ENCODE assay signal across 8 mouse cellular contexts in genomic region chr2:152962091-152962793, GRCm38 (mm10). TPM values are rescaled to one million over a fixed set of nuclear protein-coding genes. Genes with fewer than 3 reads are reported as not detected.
DNase-seq lines count a peak whose midpoint lies in the region; ATAC-seq lines count a peak whose summit lies in the region.

Gene Ttll9 (plus strand): TSS chr2:152962485.

- DNase-seq in urinary bladder, adult 18-20 months (ENCODE audit: low spot score in 2 of 2), result peak; percentile 41 to 55
- DNase-seq in urinary bladder, postnatal 10 days (ENCODE audit: low spot score), result no peak
- DNase-seq in midbrain, embryonic 14.5 days, result peak; percentile 92
- DNase-seq in splenic B cell, adult 2 months (ENCODE audit: low read depth, low spot score), result peak; percentile 60

- peak within 1 kb of the TSS; percentile 55 for H3K4me3 ChIP-seq in embryonic facial prominence, embryonic 15.5 days (replicated peaks)
- H3K4me3 ChIP-seq in heart, embryonic 11.5 days (ENCODE audit: low read depth, low read length), result peak within 1 kb of the TSS; percentile 45
- peak within 1 kb of the TSS; percentile 34 for H3K4me3 ChIP-seq in kidney, embryonic 14.5 days (ENCODE audit: low read length)
- peak within 1 kb of the TSS; percentile 52 for H3K4me3 ChIP-seq in limb, embryonic 13.5 days
- peak within 1 kb of the TSS; percentile 36 for H3K4me3 ChIP-seq in midbrain, embryonic 14.5 days (replicated peaks; ENCODE audit: low read depth, low read length)

- H3K4me2 ChIP-seq in embryonic facial prominence, embryonic 15.5 days (replicated peaks), result peak within 1 kb of the TSS; percentile 81
- H3K4me2 ChIP-seq in heart, embryonic 11.5 days, result peak within 1 kb of the TSS; percentile 71
- peak within 1 kb of the TSS; percentile 56 for H3K4me2 ChIP-seq in kidney, embryonic 14.5 days (replicated peaks; ENCODE audit: low read depth, low read length)
- peak within 1 kb of the TSS; percentile 80 for H3K4me2 ChIP-seq in limb, embryonic 13.5 days (replicated peaks)
- peak within 1 kb of the TSS; percentile 64 for H3K4me2 ChIP-seq in midbrain, embryonic 14.5 days (ENCODE audit: low read length)

- no peaks in the 10 kb centered on the region for H3K9me3 ChIP-seq in embryonic facial prominence, embryonic 15.5 days (replicated peaks)
- no peaks in the 10 kb centered on the region for H3K9me3 ChIP-seq in heart, embryonic 11.5 days (replicated peaks; ENCODE audit: control insufficient read depth, low read length)
- no peaks in the 10 kb centered on the region for H3K9me3 ChIP-seq in kidney, embryonic 14.5 days (ENCODE audit: control insufficient read depth, low read length)
- no peaks in the 10 kb centered on the region for H3K9me3 ChIP-seq in limb, embryonic 13.5 days
- H3K9me3 ChIP-seq in midbrain, embryonic 14.5 days (ENCODE audit: control insufficient read depth, low read length), result no peaks in the 10 kb centered on the region

- 0 out of 2 replicates have a peak, but pooled peaks cover 8% of the 10 kb centered on the region for H3K4me1 ChIP-seq in embryonic facial prominence, embryonic 15.5 days
- H3K4me1 ChIP-seq in heart, embryonic 11.5 days (ENCODE audit: control insufficient read depth, insufficient read depth, low read length), result no peaks in the 10 kb centered on the region
- H3K4me1 ChIP-seq in kidney, embryonic 14.5 days (ENCODE audit: control insufficient read depth, insufficient read depth, low read length), result peaks cover 3% of the 10 kb centered on the region; the same call in 1 of the 2 replicates
- no peaks in the 10 kb centered on the region for H3K4me1 ChIP-seq in limb, embryonic 13.5 days
- peaks cover 6% of the 10 kb centered on the region; the same call in 1 of the 2 replicates for H3K4me1 ChIP-seq in midbrain, embryonic 14.5 days (ENCODE audit: control insufficient read depth, insufficient read depth, low read length)

- no peaks in the 10 kb centered on the region for H3K36me3 ChIP-seq in embryonic facial prominence, embryonic 15.5 days
- no peaks in the 10 kb centered on the region for H3K36me3 ChIP-seq in heart, embryonic 11.5 days (ENCODE audit: control insufficient read depth, insufficient read depth, low read length)
- H3K36me3 ChIP-seq in kidney, embryonic 14.5 days (ENCODE audit: control insufficient read depth, insufficient read depth, low read length), result no peaks in the 10 kb centered on the region
- H3K36me3 ChIP-seq in limb, embryonic 13.5 days, result no peaks in the 10 kb centered on the region
- H3K36me3 ChIP-seq in midbrain, embryonic 14.5 days (ENCODE audit: control insufficient read depth, insufficient read depth, low read length), result no peaks in the 10 kb centered on the region
- H3K36me3 ChIP-seq in splenic B cell, adult 2 months (ENCODE audit: control insufficient read depth, insufficient read depth, low read length, poor library complexity, severe bottlenecking), result 0 out of 2 replicates have a peak, but pooled peaks cover 1% of the 10 kb centered on the region

- peak; percentile 91 for ATAC-seq in embryonic facial prominence, embryonic 15.5 days (ENCODE audit: insufficient number of reproducible peaks, low FRiP score, low TSS enrichment, low read depth)
- ATAC-seq in heart, embryonic 11.5 days (replicated peaks; ENCODE audit: insufficient number of reproducible peaks, low FRiP score, low TSS enrichment), result peak; percentile 67; the same call in 1 of the 2 replicates
- peak; percentile 93 for ATAC-seq in kidney, embryonic 14.5 days (ENCODE audit: low FRiP score, low TSS enrichment)
- ATAC-seq in limb, embryonic 13.5 days (ENCODE audit: low FRiP score, low read depth), result peak; percentile 95
- peak; percentile 90 for ATAC-seq in midbrain, embryonic 14.5 days (ENCODE audit: low FRiP score, low TSS enrichment)

- H3K27ac ChIP-seq in embryonic facial prominence, embryonic 15.5 days (replicated peaks), result no peak within 1 kb of the TSS
- no peak within 1 kb of the TSS for H3K27ac ChIP-seq in heart, embryonic 11.5 days (ENCODE audit: low read depth, low read length)
- H3K27ac ChIP-seq in kidney, embryonic 14.5 days (ENCODE audit: low read depth, low read length), result no peak within 1 kb of the TSS
- H3K27ac ChIP-seq in limb, embryonic 13.5 days, result no peak within 1 kb of the TSS
- no peak within 1 kb of the TSS for H3K27ac ChIP-seq in midbrain, embryonic 14.5 days (replicated peaks; ENCODE audit: low read depth, low read length)

- H3K9ac ChIP-seq in embryonic facial prominence, embryonic 15.5 days, result peak within 1 kb of the TSS; percentile 29; the same call in 1 of the 2 replicates
- H3K9ac ChIP-seq in heart, embryonic 11.5 days (ENCODE audit: low read depth, low read length), result peak within 1 kb of the TSS; percentile 44
- H3K9ac ChIP-seq in kidney, embryonic 14.5 days (ENCODE audit: low read depth, low read length), result peak within 1 kb of the TSS; percentile 38
- peak within 1 kb of the TSS; percentile 65 for H3K9ac ChIP-seq in limb, embryonic 13.5 days
- 0 out of 2 replicates have a peak within 1 kb of the TSS, but pooled peaks have one; percentile 20 for H3K9ac ChIP-seq in midbrain, embryonic 14.5 days (replicated peaks; ENCODE audit: low read length)

- 2% methylated on average over 34 of the region's 34 CpGs for WGBS in embryonic facial prominence, embryonic 15.5 days
- WGBS in heart, embryonic 11.5 days (ENCODE audit: insufficient replicate concordance), result 1% methylated on average over 34 of the region's 34 CpGs
- 2% methylated on average over 34 of the region's 34 CpGs for WGBS in kidney, embryonic 14.5 days
- WGBS in limb, embryonic 13.5 days, result 3% methylated on average over 34 of the region's 34 CpGs
- 2% methylated on average over 34 of the region's 34 CpGs for WGBS in midbrain, embryonic 14.5 days

- peaks cover 2% of the 10 kb centered on the region; the same call in 1 of the 2 replicates for H3K27me3 ChIP-seq in embryonic facial prominence, embryonic 15.5 days
- H3K27me3 ChIP-seq in heart, embryonic 11.5 days (ENCODE audit: control insufficient read depth, insufficient read depth, low read length), result peaks cover 7% of the 10 kb centered on the region; the same call in 1 of the 2 replicates
- no peaks in the 10 kb centered on the region for H3K27me3 ChIP-seq in kidney, embryonic 14.5 days (ENCODE audit: control insufficient read depth, insufficient read depth, low read length)
- peaks cover 10% of the 10 kb centered on the region for H3K27me3 ChIP-seq in limb, embryonic 13.5 days
- H3K27me3 ChIP-seq in midbrain, embryonic 14.5 days (ENCODE audit: control insufficient read depth, insufficient read depth, low read length), result 0 out of 2 replicates have a peak, but pooled peaks cover 3% of the 10 kb centered on the region
- no peaks in the 10 kb centered on the region for H3K27me3 ChIP-seq in splenic B cell, adult 2 months (ENCODE audit: control insufficient read depth, insufficient read depth, low read length, poor library complexity, severe bottlenecking)

RNA-seq across cellular contexts. Expression of gene Ttll9, which starts in this region (rescaled TPM):
- polyA plus RNA-seq in embryonic facial prominence, embryonic 15.5 days (2015; fragmentation: Nextera tagmentation; extraction: Ambion mirVana), result 1.2 and 4.3 TPM in 2 replicates
- 0.76 TPM in 1 of 2 replicates, not detected in the other for polyA plus RNA-seq in heart, embryonic 11.5 days (2014; fragmentation: Nextera tagmentation; extraction: Ambion mirVana)
- polyA plus RNA-seq in kidney, embryonic 14.5 days (2014; fragmentation: Nextera tagmentation; extraction: Ambion mirVana), result 1.1 and 1.2 TPM in 2 replicates
- 0.32 and 0.39 TPM in 2 replicates for polyA plus RNA-seq in limb, embryonic 13.5 days (2015; fragmentation: Nextera tagmentation; extraction: Ambion mirVana)
- polyA plus RNA-seq in midbrain, embryonic 14.5 days (2014; fragmentation: Nextera tagmentation; extraction: Ambion mirVana), result 5.3 and 7.1 TPM in 2 replicates

Comparison
In these comparisons a context has a peak if more than half of its experiments do, and no peak if none do; other contexts are left out.
1. Peak in ATAC-seq, H3K4me3 ChIP-seq, H3K9ac ChIP-seq and H3K4me2 ChIP-seq in heart, embryonic 11.5 days; RNA of the gene not detected or under 1 TPM.
2. Peak in ATAC-seq, H3K4me3 ChIP-seq, H3K9ac ChIP-seq and H3K4me2 ChIP-seq in limb, embryonic 13.5 days; RNA of the gene not detected or under 1 TPM.